Mouse (Mus musculus): ENCODE measurements at regions not wholly inside any gene's neighbourhood (a gene's known extent, or its start where the extent isn't known, plus 50 kb on each side); places are given as distances from the start of the nearest gene placed in this dataset.

- no peak for DNase-seq
- intact Hi-C loops (cut with DNase I), result no loop called here
These were observed 133.1 kb downstream of the Tgfb2 start for GRCm38 (mm10) chr1:186572651-186573050.

GRCm38 (mm10) chr1:186572092-186572491, 133.7 kb downstream of the Tgfb2 start:
- no peak for DNase-seq
- intact Hi-C loops (cut with DNase I), result no loop called here

GRCm38 (mm10) chr1:186568496-186568895, 137.3 kb downstream of the Tgfb2 start:
- no peak for DNase-seq
- intact Hi-C loops (cut with DNase I), result no loop called here

GRCm38 (mm10) chr1:186568076-186568475, 137.7 kb downstream of the Tgfb2 start:
- intact Hi-C loops (cut with DNase I), result no loop called here
- DNase-seq, result no peak

- no peak for DNase-seq
- intact Hi-C loops (cut with DNase I), result no loop called here
These were observed 138.5 kb downstream of the Tgfb2 start for GRCm38 (mm10) chr1:186567136-186567826.

- DNase-seq, result no peak
- intact Hi-C loops (cut with DNase I), result no loop called here
These were observed 143.8 kb downstream of the Tgfb2 start for GRCm38 (mm10) chr1:186562027-186562426.

- DNase-seq, result peak in 1 of 2 experiments; percentile 16
- intact Hi-C loops (cut with DNase I), result no loop called here
These were observed 150.3 kb downstream of the Tgfb2 start for GRCm38 (mm10) chr1:186555441-186555975.

- DNase-seq, result no peak
- intact Hi-C loops (cut with DNase I), result no loop called here
These were observed 151.2 kb downstream of the Tgfb2 start for GRCm38 (mm10) chr1:186554520-186555010.

- DNase-seq, result no peak
- intact Hi-C loops (cut with DNase I), result no loop called here
These were observed 153.1 kb downstream of the Tgfb2 start for GRCm38 (mm10) chr1:186552689-186553088.

- peak; percentile 32 to 57 for DNase-seq
- intact Hi-C loops (cut with DNase I), result no loop called here
These were observed 155.4 kb downstream of the Tgfb2 start for GRCm38 (mm10) chr1:186550265-186550885.

GRCm38 (mm10) chr1:186549207-186549606, 156.6 kb downstream of the Tgfb2 start:
- intact Hi-C loops (cut with DNase I), result no loop called here

GRCm38 (mm10) chr1:186546386-186547185, 159.2 kb downstream of the Tgfb2 start:
- DNase-seq, result no peak
- intact Hi-C loops (cut with DNase I), result no loop called here

More at GRCm38 (mm10) chr1:186549207-186549606, 156.6 kb downstream of the Tgfb2 start:
- DNase-seq, result no peak

- no peak for DNase-seq
- intact Hi-C loops (cut with DNase I), result no loop called here
These were observed 165.7 kb downstream of the Tgfb2 start for GRCm38 (mm10) chr1:186540070-186540469.

- DNase-seq, result no peak
- intact Hi-C loops (cut with DNase I), result no loop called here
These were observed 167.6 kb downstream of the Tgfb2 start for GRCm38 (mm10) chr1:186538233-186538632.

- intact Hi-C loops (cut with DNase I), result no loop called here
- DNase-seq, result no peak
These were observed 189.8 kb downstream of the Tgfb2 start for GRCm38 (mm10) chr1:186515976-186516375.

GRCm38 (mm10) chr1:186515071-186515470, 190.7 kb downstream of the Tgfb2 start:
- intact Hi-C loops (cut with DNase I), result no loop called here
- DNase-seq, result peak; percentile 15 to 38

GRCm38 (mm10) chr1:186513861-186514260, 191.9 kb downstream of the Tgfb2 start:
- intact Hi-C loops (cut with DNase I), result loop anchor here (5.0 kb wide), 1 partner anchor 332 kb away; no protein-coding TSS in a partner anchor
- no peak for DNase-seq

- DNase-seq, result no peak
- intact Hi-C loops (cut with DNase I), result loop anchor here (5.0 kb wide), 1 partner anchor 328 kb away; no protein-coding TSS in a partner anchor
These were observed 195.3 kb downstream of the Tgfb2 start for GRCm38 (mm10) chr1:186510531-186510930.

GRCm38 (mm10) chr1:186508358-186508757, 197.4 kb downstream of the Tgfb2 start:
- peak; percentile 5 to 8 for DNase-seq
- intact Hi-C loops (cut with DNase I), result no loop called here

GRCm38 (mm10) chr1:186507956-186508355, 197.8 kb downstream of the Tgfb2 start:
- DNase-seq, result peak in 1 of 2 experiments; percentile 6
- intact Hi-C loops (cut with DNase I), result no loop called here

- intact Hi-C loops (cut with DNase I), result no loop called here
- no peak for DNase-seq
These were observed 199.3 kb downstream of the Tgfb2 start for GRCm38 (mm10) chr1:186506517-186506916.

Data from heart, postnatal 14 days (tissue).